Mouse (Mus musculus): ENCODE results near the gene Slc35f4.

DNA sequence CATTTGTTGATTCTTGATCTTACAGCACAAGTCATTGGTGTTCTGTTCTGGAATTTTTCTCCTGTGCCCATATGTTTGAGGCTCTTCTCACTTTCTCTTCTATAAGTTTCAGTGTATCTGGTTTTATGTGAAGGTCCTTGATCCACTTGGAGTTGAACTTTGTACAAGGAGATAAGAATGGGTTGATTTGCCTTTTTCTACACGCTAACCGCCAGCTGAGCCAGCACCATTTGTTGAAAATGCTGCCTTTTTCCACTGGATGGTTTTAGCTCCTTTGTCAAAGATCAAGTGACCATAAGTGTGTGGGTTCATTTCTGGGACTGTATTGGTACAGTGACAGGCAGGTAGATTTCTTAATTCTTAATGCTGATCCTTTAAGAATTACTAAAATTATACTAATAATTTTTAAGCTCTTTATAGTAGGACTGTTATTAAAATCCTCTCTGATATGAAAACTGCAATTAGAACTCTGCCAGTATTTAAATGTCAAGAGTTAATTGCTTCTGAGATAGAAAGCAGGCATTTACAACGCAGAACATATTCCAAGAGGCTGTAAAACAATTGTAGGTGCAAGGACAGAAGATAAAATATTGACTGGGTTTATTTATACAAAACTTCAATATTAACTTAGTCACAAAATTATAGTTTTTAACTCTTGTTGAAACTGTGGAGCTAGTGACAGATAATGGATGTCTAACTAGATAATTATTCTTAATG, 235.7 kb downstream of the Slc35f4 start:
- TF ChIP-seq POLR2A (IDR thresholded peaks at IDR 0.05; ENCODE audit: insufficient read depth, low read length) (no peak), CTCF (IDR thresholded peaks at IDR 0.05; ENCODE audit: low read depth, low read length) (no peak)

Measured in ES-Bruce4 (cell line).